Mouse (Mus musculus): ENCODE measurements around the gene Eno1. TPM values are rescaled to one million over a fixed set of nuclear protein-coding genes. Genes with fewer than 3 reads are reported as not detected.

The Eno1 gene
- polyA plus RNA-seq, 1 experiment from 2014 or later = 747 TPM

DNA sequence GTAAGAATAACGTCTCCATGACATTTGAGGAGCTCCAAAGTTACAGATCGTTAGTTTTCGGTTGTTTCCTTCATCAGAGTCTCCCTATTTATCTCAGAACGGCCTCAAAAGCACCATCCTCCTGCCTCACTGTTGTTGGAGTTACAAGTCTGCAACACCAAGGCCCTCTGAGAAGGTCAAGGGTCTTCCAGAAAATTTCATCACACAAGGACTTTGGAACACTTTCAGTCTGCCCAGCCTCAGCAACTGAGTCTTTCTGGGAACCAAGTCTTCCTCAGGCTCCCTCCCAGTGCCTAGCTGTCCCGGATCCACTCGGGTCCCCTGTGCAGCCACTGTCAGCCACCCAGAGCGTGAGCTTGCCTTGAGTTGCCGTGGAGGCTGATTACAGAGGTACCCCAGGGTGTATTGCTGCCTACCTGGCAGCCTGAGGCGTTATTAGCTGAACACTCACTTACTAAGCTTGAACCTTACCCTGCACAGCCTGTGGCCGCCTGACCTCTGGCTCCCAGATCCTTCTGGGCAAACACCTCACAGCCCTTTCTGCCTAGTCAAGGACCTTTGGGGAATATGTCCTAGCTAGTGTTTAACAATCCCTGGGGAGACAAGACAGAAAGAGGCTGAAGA, 15.4 kb upstream of the Eno1 start:
- H3K36me3 ChIP-seq (replicated peaks; ENCODE audit: insufficient read depth, low read length) = no peaks in the 10 kb centered on the region
- peak; percentile 35 for ATAC-seq
- TF ChIP-seq EP300 (IDR thresholded peaks at IDR 0.05; ENCODE audit: low read depth) = no peak
- no peak for TF ChIP-seq CTCF (IDR thresholded peaks at IDR 0.05; ENCODE audit: low read depth)
- H3K9ac ChIP-seq (replicated peaks) = peak overlapping the region; percentile 47
- peak overlapping the region; percentile 92 for H3K27ac ChIP-seq (ENCODE audit: low read depth)
- H3K9me3 ChIP-seq (ENCODE audit: low read length) = no peaks in the 10 kb centered on the region
- H3K27me3 ChIP-seq (ENCODE audit: insufficient read depth, low read length) = no peaks in the 10 kb centered on the region
- WGBS (ENCODE audit: insufficient replicate concordance) = 48% methylated on average over 10 of the region's 10 CpGs
- no peak overlapping the region; the same call in 1 of the 2 replicates for H3K4me3 ChIP-seq (ENCODE audit: low read depth, low read length)
- H3K4me1 ChIP-seq (ENCODE audit: insufficient read depth) = peaks cover 16% of the 10 kb centered on the region
- H3K4me2 ChIP-seq (ENCODE audit: low read depth, low read length) = peak overlapping the region; percentile 58
- DNase-seq = no peak

DNA sequence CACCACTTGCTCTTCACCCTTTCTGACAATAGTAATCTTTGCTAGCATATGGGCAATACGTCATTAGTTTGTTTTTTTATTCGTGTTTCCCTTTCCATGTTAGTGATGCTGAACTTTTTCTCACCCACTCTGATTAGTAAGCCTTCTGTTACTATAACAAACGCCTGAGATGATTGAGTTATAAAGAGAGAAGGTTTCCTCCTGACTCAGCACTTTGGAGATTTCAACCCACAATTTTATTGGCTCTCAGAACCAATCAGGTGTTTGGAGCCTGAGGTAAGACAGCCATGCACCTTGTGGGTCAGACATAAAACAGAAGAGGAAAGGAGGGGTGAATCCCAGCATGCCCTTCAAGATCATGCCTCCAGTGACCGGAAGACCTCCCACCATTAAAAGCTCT, 12.7 kb upstream of the Eno1 start:
- H3K4me1 ChIP-seq (ENCODE audit: insufficient read depth) = peaks cover 27% of the 10 kb centered on the region
- WGBS (ENCODE audit: insufficient replicate concordance) = 73% methylated on average over 4 of the region's 4 CpGs
- no peak for TF ChIP-seq EP300 (IDR thresholded peaks at IDR 0.05; ENCODE audit: low read depth)
- no peak for TF ChIP-seq CTCF (IDR thresholded peaks at IDR 0.05; ENCODE audit: low read depth)
- no peaks in the 10 kb centered on the region for H3K27me3 ChIP-seq (ENCODE audit: insufficient read depth, low read length)
- no peak for DNase-seq
- no peaks in the 10 kb centered on the region for H3K9me3 ChIP-seq (ENCODE audit: low read length)
- H3K27ac ChIP-seq (ENCODE audit: low read depth) = no peak overlapping the region
- ATAC-seq = no peak
- H3K36me3 ChIP-seq (replicated peaks; ENCODE audit: insufficient read depth, low read length) = no peaks in the 10 kb centered on the region
- H3K4me3 ChIP-seq (ENCODE audit: low read depth, low read length) = no peak overlapping the region
- H3K9ac ChIP-seq (replicated peaks) = no peak overlapping the region
- H3K4me2 ChIP-seq (ENCODE audit: low read depth, low read length) = no peak overlapping the region

DNA sequence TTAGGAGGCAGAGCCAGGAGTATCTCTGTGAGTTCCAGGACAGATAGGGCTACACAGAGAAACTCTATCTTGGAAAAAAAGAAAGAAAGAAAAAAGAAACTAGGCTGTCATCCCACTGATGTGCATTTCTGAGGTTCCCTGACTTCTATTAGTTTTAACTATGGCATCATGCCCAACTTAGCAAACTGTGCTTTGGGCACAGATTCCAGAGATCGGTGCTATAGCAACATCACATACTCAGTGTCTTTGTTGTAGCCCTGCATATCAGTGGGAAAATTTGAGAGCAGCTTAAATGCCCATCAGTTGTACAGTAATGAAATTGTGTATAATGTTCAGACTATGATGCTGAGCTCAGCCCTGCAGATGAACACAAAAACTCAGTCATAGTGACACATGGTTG, 10.8 kb upstream of the Eno1 start:
- no peak for TF ChIP-seq EP300 (IDR thresholded peaks at IDR 0.05; ENCODE audit: low read depth)
- no peak for TF ChIP-seq CTCF (IDR thresholded peaks at IDR 0.05; ENCODE audit: low read depth)
- H3K4me2 ChIP-seq (ENCODE audit: low read depth, low read length) = no peak overlapping the region
- H3K4me1 ChIP-seq (ENCODE audit: insufficient read depth) = peaks cover 31% of the 10 kb centered on the region
- DNase-seq = no peak
- H3K9me3 ChIP-seq (ENCODE audit: low read length) = no peaks in the 10 kb centered on the region
- 83% methylated on average over 1 of the region's 1 CpGs for WGBS (ENCODE audit: insufficient replicate concordance)
- H3K4me3 ChIP-seq (ENCODE audit: low read depth, low read length) = no peak overlapping the region
- no peak overlapping the region for H3K9ac ChIP-seq (replicated peaks)
- H3K27ac ChIP-seq (ENCODE audit: low read depth) = no peak overlapping the region
- no peak for ATAC-seq
- no peaks in the 10 kb centered on the region for H3K36me3 ChIP-seq (replicated peaks; ENCODE audit: insufficient read depth, low read length)
- no peaks in the 10 kb centered on the region for H3K27me3 ChIP-seq (ENCODE audit: insufficient read depth, low read length)

DNA sequence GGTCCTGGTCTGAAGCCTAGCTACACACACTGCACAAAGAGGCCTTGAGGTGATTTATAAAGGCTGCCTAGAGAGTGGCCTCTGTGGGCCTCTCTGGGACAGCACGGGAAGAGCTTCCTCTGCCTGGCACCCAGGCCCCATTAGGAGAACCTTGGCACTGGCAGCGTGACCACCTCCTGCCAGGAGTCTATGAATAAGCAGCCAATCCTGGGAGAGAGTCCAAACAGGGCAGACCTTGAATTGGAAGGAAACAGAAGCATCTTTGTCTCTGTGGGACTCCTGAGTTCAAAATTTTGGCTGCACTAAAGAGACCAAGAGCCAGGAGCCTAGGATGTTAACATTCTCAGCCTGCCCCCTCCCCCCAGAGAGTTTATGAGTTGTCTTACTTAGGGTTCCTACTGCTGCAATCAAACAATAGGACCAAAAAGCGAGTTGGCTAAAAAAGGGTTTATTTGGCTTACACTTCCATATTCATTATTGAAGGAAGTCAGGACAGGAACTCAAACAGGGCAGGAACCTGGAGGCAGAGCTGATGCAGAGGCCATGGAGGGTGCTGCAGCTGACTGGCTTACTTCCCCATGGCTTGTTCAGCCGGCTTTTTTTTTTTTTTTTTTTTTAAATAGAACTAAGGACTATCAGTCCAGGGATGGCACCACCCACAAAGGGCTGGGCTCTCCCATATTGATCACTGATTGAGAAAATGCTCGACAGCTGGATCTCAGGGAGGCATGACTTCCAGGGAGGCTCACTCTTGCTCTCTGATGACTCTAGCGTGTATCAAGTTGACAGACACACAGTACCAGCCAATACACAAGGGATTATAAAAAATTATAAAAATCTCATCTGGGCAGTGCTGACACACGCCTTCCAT, 9.5 kb upstream of the Eno1 start:
- TF ChIP-seq CTCF (IDR thresholded peaks at IDR 0.05; ENCODE audit: low read depth) = no peak
- no peak for TF ChIP-seq EP300 (IDR thresholded peaks at IDR 0.05; ENCODE audit: low read depth)
- Histone ChIP-seq H3K4me2 (ENCODE audit: low read depth, low read length) (no peak overlapping the region), H3K36me3 (replicated peaks; ENCODE audit: insufficient read depth, low read length) (no peaks in the 10 kb centered on the region), H3K27ac (ENCODE audit: low read depth) (no peak overlapping the region), H3K9ac (replicated peaks) (no peak overlapping the region), H3K27me3 (ENCODE audit: insufficient read depth, low read length) (no peaks in the 10 kb centered on the region), H3K9me3 (ENCODE audit: low read length) (no peaks in the 10 kb centered on the region), H3K4me3 (ENCODE audit: low read depth, low read length) (no peak overlapping the region), H3K4me1 (ENCODE audit: insufficient read depth) (peaks cover 20% of the 10 kb centered on the region)
- ATAC-seq (peak; percentile 53), DNase-seq (no peak)
- 42% methylated on average over 7 of the region's 7 CpGs for WGBS (ENCODE audit: insufficient replicate concordance)

DNA sequence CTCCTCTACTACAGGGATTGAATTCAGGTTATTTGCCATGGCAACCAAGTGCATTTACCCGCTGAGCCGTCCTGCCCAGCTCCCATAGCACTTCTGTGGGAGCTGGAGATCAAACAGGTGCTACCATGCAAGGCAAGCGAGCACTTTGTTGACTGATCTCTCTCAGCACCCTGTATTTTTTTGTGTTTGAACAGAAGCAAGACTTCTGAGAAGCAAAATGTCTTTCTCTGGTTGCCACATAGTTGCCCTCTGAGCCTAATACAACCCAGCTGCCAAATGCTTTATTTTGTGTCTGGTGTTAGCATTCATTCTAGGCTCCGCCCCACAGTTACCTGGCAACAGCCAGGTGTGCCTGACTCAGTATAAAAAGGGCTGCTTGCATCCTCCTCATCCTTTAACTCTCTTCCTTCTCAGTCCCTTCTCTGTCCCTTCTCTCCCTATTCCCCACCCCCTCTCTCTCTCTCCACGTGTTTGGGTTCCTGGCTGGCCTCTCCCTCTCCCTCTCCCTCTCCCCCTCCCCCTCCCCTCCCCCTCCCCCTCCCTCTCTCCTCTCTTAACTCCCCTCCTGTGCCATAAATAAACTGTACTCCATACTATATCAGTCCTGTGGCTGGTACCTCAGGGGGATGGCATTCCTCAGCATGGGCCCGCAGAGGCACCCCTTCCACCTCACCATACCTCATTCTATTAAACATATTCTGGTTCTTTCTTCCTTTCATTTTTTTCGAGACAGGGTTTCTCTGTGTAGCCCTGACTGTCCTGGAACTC, 7.8 kb upstream of the Eno1 start:
- Histone ChIP-seq H3K27me3 (ENCODE audit: insufficient read depth, low read length) (no peaks in the 10 kb centered on the region), H3K9me3 (ENCODE audit: low read length) (no peaks in the 10 kb centered on the region), H3K27ac (ENCODE audit: low read depth) (no peak overlapping the region), H3K9ac (replicated peaks) (no peak overlapping the region), H3K36me3 (replicated peaks; ENCODE audit: insufficient read depth, low read length) (no peaks in the 10 kb centered on the region), H3K4me3 (ENCODE audit: low read depth, low read length) (no peak overlapping the region), H3K4me2 (ENCODE audit: low read depth, low read length) (no peak overlapping the region), H3K4me1 (ENCODE audit: insufficient read depth) (peaks cover 17% of the 10 kb centered on the region)
- 54% methylated on average over 7 of the region's 7 CpGs for WGBS (ENCODE audit: insufficient replicate concordance)
- DNase-seq (no peak), ATAC-seq (no peak; the same call in 1 of the 2 replicates)
- TF ChIP-seq CTCF (IDR thresholded peaks at IDR 0.05; ENCODE audit: low read depth) = no peak
- TF ChIP-seq EP300 (IDR thresholded peaks at IDR 0.05; ENCODE audit: low read depth) = no peak

Data from liver, postnatal 0 days (tissue).